Mouse (Mus musculus): ENCODE results near the gene Ank. TPM values are rescaled to one million over a fixed set of nuclear protein-coding genes. Genes with fewer than 3 reads are reported as not detected.

Ank gene
- polyA plus RNA-seq, 1 experiment, result 3.7 TPM

DNA sequence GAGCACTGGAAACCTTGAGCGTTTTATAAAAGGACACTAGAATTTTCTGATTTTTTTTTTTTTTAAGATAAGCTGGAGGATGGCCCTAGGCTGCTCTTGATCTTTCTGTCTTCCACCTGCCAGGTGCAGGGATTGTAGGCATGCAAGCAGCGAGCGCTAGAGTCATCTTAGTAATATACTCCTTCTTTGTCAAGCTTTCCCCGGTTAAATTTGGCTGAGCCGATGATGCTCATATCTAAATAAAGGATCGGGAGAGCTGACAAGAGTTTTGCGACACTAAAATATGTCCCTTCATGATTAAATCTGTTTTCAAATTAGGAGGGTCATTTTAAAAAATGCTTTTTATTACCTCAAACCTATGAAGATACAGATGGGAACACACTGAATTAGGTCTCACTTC, 69.7 kb downstream of the Ank start:
- no peaks in the 10 kb centered on the region for H3K9me3 ChIP-seq (ENCODE audit: control insufficient read depth, low read length)
- no peaks in the 10 kb centered on the region for H3K27me3 ChIP-seq (ENCODE audit: control insufficient read depth)
- no peak overlapping the region for H3K4me3 ChIP-seq (replicated peaks)
- peaks cover 8% of the 10 kb centered on the region for H3K36me3 ChIP-seq (ENCODE audit: control insufficient read depth)
- peaks cover 2% of the 10 kb centered on the region; the same call in 1 of the 2 replicates for H3K4me1 ChIP-seq (ENCODE audit: control insufficient read depth)
- TF ChIP-seq GATA1 (IDR thresholded peaks at IDR 0.05; ENCODE audit: low read length) (no peak), TAL1 (IDR thresholded peaks at IDR 0.05; ENCODE audit: low read length) (no peak)

DNA sequence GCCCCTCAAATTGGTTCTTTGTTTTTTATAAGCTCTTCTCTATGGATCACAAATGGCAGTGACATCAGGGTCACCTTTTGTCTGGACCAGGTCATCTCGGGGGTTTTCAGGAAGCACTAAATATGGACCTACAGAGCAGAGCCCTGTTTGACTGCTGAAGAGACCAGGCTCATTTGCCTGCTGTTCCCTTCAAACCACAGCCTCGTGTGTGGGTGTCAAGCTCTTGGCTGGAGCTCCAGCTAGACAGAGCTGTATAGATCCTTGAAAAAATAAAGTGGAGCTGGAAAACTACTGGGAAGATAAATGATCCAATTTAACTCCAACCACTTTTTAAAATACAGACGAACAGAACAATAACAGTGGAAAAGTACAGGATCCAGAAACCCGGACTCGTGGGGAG, 70.3 kb downstream of the Ank start:
- TF ChIP-seq TAL1 (IDR thresholded peaks at IDR 0.05; ENCODE audit: low read length) (no peak), GATA1 (IDR thresholded peaks at IDR 0.05; ENCODE audit: low read length) (no peak)
- H3K4me3 ChIP-seq (replicated peaks), result no peak overlapping the region
- no peaks in the 10 kb centered on the region for H3K9me3 ChIP-seq (ENCODE audit: control insufficient read depth, low read length)
- no peaks in the 10 kb centered on the region for H3K27me3 ChIP-seq (ENCODE audit: control insufficient read depth)
- H3K36me3 ChIP-seq (ENCODE audit: control insufficient read depth), result peaks cover 5% of the 10 kb centered on the region
- peaks cover 2% of the 10 kb centered on the region; the same call in 1 of the 2 replicates for H3K4me1 ChIP-seq (ENCODE audit: control insufficient read depth)

DNA sequence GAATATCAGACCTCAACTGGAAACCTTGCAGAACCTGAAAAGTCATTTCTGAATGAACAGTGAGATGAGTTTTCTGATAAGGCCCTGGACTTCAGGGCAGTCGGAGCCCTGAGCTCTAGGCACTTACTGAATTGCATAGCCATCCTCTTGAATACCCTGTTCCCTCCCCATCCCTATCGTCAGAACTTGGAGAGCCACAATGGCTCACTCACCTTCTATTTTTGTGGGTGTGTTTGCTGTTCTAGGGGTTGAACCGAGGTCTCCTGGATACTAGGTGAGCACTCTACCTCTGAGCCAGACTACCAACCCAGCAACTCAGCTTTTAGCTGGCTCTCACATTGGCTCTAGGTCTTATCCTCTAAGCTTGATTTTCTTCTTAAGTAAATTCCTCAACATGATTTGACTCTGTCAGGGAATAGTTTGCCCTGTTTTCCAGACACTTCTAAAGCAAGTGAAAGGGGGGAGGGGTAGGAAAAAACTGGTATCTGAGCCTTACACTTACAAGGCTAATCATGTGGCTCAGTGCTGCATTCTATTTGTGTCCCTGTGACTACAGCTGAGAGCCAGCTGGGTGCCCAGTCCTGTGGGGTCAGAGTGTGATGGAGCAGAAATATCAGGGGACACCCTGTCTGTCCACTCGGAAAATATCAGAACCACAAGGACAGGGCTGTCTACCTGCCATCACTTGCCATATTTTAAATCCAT, 71.2 kb downstream of the Ank start:
- H3K4me3 ChIP-seq (replicated peaks), result no peak overlapping the region
- TF ChIP-seq GATA1 (IDR thresholded peaks at IDR 0.05; ENCODE audit: low read length), result no peak
- no peak for TF ChIP-seq TAL1 (IDR thresholded peaks at IDR 0.05; ENCODE audit: low read length)
- no peaks in the 10 kb centered on the region for H3K9me3 ChIP-seq (ENCODE audit: control insufficient read depth, low read length)
- H3K4me1 ChIP-seq (ENCODE audit: control insufficient read depth), result peaks cover 2% of the 10 kb centered on the region; the same call in 1 of the 2 replicates
- no peaks in the 10 kb centered on the region for H3K27me3 ChIP-seq (ENCODE audit: control insufficient read depth)
- H3K36me3 ChIP-seq (ENCODE audit: control insufficient read depth), result peaks cover 2% of the 10 kb centered on the region

DNA sequence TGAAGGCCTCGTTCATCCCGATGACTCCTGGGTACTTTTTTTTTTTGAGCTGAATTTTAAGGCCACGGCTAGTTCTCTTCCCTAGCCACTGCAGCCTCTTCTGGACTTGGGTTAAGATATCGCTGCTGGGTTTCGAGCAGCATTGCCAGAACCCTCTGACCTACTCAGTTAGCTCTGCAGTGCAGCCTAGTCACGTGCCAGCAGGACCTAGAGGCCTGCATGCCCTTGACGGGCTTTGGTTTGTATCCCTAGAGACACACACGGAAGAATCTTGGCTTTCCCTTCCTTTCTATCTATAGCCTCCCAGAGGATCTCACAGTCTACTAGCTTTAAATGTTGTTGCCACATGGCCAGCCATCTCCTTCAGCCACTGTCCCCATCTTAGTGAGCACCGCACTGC, 73.3 kb downstream of the Ank start:
- Histone ChIP-seq H3K9me3 (ENCODE audit: control insufficient read depth, low read length) (no peaks in the 10 kb centered on the region), H3K36me3 (ENCODE audit: control insufficient read depth) (peaks cover 16% of the 10 kb centered on the region), H3K27me3 (ENCODE audit: control insufficient read depth) (no peaks in the 10 kb centered on the region), H3K4me3 (replicated peaks) (no peak overlapping the region), H3K4me1 (ENCODE audit: control insufficient read depth) (peaks cover 2% of the 10 kb centered on the region; the same call in 1 of the 2 replicates)
- TF ChIP-seq TAL1 (IDR thresholded peaks at IDR 0.05; ENCODE audit: low read length) (no peak), GATA1 (IDR thresholded peaks at IDR 0.05; ENCODE audit: low read length) (no peak)

DNA sequence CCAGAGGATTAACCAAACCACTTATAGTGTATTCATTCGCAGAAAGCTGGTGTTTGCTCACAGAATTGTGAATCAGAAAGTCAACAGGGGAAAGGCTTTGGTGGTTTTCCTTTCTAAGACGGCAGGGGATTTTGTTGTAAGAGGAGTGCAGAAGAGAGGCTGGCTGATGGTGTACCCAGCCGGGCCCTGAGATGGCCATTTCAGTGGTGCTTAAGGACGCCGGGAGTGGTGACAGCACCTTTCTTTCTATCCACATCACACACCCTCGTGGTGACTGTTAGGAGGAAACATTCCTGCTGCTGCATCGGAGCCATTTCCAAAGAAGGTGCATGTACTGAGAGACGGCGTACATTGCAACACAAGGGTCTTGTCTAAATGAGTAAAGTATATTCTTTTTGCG, 78.7 kb downstream of the Ank start:
- Histone ChIP-seq H3K9me3 (ENCODE audit: control insufficient read depth, low read length) (no peaks in the 10 kb centered on the region), H3K4me3 (replicated peaks) (no peak overlapping the region), H3K36me3 (ENCODE audit: control insufficient read depth) (peaks cover 66% of the 10 kb centered on the region), H3K27me3 (ENCODE audit: control insufficient read depth) (no peaks in the 10 kb centered on the region), H3K4me1 (ENCODE audit: control insufficient read depth) (peaks cover 16% of the 10 kb centered on the region)
- no peak for TF ChIP-seq TAL1 (IDR thresholded peaks at IDR 0.05; ENCODE audit: low read length)
- no peak for TF ChIP-seq GATA1 (IDR thresholded peaks at IDR 0.05; ENCODE audit: low read length)

DNA sequence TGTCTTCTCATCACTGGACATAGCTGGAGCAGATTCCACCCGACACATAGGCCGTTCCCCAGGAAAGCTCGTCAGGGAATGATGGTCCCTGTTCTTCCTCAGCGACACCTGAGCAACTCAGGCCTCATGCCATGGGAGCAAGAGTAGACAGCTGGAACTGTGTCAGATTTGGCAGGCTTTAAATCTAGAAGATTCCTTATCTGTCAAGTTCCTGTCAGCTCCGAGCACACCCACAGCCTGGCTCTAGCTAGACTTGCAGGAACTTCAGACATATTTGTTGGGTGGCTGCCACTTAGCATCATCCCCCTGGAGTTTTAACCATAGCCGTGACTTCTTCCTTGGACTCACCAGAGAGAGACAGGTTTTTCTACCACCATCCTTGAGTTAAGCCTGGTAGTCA, 81.6 kb downstream of the Ank start:
- Histone ChIP-seq H3K27me3 (ENCODE audit: control insufficient read depth) (no peaks in the 10 kb centered on the region), H3K9me3 (ENCODE audit: control insufficient read depth, low read length) (no peaks in the 10 kb centered on the region), H3K4me1 (ENCODE audit: control insufficient read depth) (peaks cover 16% of the 10 kb centered on the region), H3K4me3 (replicated peaks) (no peak overlapping the region), H3K36me3 (ENCODE audit: control insufficient read depth) (peaks cover 88% of the 10 kb centered on the region)
- TF ChIP-seq GATA1 (IDR thresholded peaks at IDR 0.05; ENCODE audit: low read length) (no peak), TAL1 (IDR thresholded peaks at IDR 0.05; ENCODE audit: low read length) (no peak)

DNA sequence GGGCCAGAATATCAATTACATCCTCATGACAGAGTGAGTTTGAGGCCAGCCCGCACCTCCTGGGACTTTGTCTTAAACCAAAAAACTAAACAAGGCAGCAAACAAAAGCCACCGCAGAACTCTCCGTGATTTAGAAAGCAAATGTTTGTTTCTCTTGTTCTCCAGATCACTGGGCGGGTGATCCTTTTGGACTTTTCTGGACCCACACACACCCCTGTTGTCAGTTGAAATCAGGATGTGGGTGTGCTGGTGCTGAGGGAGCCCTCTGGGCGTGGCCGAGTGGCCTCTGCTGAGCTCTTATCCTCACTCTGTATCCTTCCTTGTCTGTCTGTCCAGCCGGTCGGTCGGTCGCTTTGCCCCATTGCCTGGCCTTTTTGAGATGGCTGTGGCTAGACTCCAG, 82.6 kb downstream of the Ank start:
- H3K27me3 ChIP-seq (ENCODE audit: control insufficient read depth), result no peaks in the 10 kb centered on the region
- peaks cover 90% of the 10 kb centered on the region for H3K36me3 ChIP-seq (ENCODE audit: control insufficient read depth)
- peaks cover 16% of the 10 kb centered on the region for H3K4me1 ChIP-seq (ENCODE audit: control insufficient read depth)
- H3K9me3 ChIP-seq (ENCODE audit: control insufficient read depth, low read length), result no peaks in the 10 kb centered on the region
- no peak for TF ChIP-seq GATA1 (IDR thresholded peaks at IDR 0.05; ENCODE audit: low read length)
- TF ChIP-seq TAL1 (IDR thresholded peaks at IDR 0.05; ENCODE audit: low read length), result no peak
- H3K4me3 ChIP-seq (replicated peaks), result no peak overlapping the region

DNA sequence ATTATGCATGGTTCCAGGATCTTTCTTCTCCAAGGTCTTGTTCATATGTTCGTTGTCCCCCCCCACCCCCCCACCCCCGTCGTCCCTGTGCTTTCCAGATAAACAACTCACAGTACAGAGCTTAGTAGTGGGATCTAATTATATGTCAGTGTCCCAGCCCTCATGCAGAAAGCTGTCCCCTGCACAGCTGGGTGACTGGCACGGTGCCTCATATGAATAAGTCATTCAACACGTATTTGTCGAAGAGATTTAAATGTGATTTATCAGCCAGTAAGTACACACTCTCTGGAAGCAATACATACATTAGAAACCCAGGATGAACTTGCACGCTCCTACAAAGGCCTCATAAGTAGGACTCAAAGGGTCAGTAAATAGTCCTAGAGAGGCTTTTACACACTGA, 83.4 kb downstream of the Ank start:
- Histone ChIP-seq H3K4me1 (ENCODE audit: control insufficient read depth) (peaks cover 16% of the 10 kb centered on the region), H3K4me3 (replicated peaks) (no peak overlapping the region), H3K9me3 (ENCODE audit: control insufficient read depth, low read length) (no peaks in the 10 kb centered on the region), H3K36me3 (ENCODE audit: control insufficient read depth) (peaks cover 89% of the 10 kb centered on the region), H3K27me3 (ENCODE audit: control insufficient read depth) (no peaks in the 10 kb centered on the region)
- TF ChIP-seq TAL1 (IDR thresholded peaks at IDR 0.05; ENCODE audit: low read length), result no peak
- no peak for TF ChIP-seq GATA1 (IDR thresholded peaks at IDR 0.05; ENCODE audit: low read length)

DNA sequence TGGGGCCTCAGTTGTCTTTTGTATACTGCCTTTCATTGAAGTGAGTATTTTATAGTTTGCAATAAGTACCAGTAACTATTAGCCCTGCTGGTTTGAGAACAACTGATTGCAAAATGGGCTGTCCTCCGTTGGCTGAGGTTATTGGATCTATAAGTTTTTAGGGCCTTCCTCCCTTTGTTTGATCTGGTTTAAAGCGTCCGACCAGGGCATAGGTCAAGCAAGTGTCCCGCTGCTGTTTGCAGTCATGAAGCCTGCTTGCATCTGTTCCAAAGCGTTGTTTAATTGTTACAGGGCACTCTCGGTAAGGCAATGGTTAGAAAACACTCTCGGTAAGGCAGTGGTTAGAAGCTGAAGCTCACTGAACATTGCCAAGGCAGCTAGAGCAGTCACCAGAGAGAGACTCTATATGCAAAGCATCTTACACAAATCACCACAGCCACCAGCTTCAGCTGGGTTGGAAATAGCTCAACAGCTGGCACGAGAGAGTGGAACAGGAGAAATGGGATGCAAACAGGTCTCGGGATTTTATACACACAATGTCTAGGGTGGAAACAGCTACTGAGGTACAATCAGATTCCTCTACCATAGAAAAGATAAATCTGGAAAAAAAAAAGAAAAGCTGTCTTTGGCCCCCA, 84.0 kb downstream of the Ank start:
- H3K9me3 ChIP-seq (ENCODE audit: control insufficient read depth, low read length), result no peaks in the 10 kb centered on the region
- H3K4me3 ChIP-seq (replicated peaks), result no peak overlapping the region
- H3K4me1 ChIP-seq (ENCODE audit: control insufficient read depth), result peaks cover 16% of the 10 kb centered on the region
- no peaks in the 10 kb centered on the region for H3K27me3 ChIP-seq (ENCODE audit: control insufficient read depth)
- H3K36me3 ChIP-seq (ENCODE audit: control insufficient read depth), result peaks cover 87% of the 10 kb centered on the region
- TF ChIP-seq GATA1 (IDR thresholded peaks at IDR 0.05; ENCODE audit: low read length) (no peak), TAL1 (IDR thresholded peaks at IDR 0.05; ENCODE audit: low read length) (no peak)

Measured in erythroblast, embryonic 14.5 days (primary cell).